Mouse (Mus musculus): ENCODE results near the gene Tspan15. TPM values are rescaled to one million over a fixed set of nuclear protein-coding genes. Genes with fewer than 3 reads are reported as not detected.

Gene Tspan15
- total RNA-seq, 2 experiments from 2014 or later = 1.7 to 1.9 TPM

- ATAC-seq (replicated peaks; ENCODE audit: low FRiP score, low TSS enrichment, poor library complexity, severe bottlenecking) = no peak
Measured at GRCm38 (mm10) chr10:62143820-62144219, 87.2 kb downstream of the Tspan15 start, which contains the start of gene Fam241b. TSS of gene Fam241b (minus strand) at chr10:62143920.

GRCm38 (mm10) chr10:62138040-62138439 lies 93.0 kb downstream of the Tspan15 start:
- no peak for ATAC-seq (replicated peaks; ENCODE audit: low FRiP score, low TSS enrichment, poor library complexity, severe bottlenecking)

- no peak for ATAC-seq (replicated peaks; ENCODE audit: low FRiP score, low TSS enrichment, poor library complexity, severe bottlenecking)
Measured at GRCm38 (mm10) chr10:62137150-62137549, 93.9 kb downstream of the Tspan15 start.

- no peak for ATAC-seq (replicated peaks; ENCODE audit: low FRiP score, low TSS enrichment, poor library complexity, severe bottlenecking)
Measured at GRCm38 (mm10) chr10:62135696-62136470, 95.2 kb downstream of the Tspan15 start.

Other genes with a start within 250 kb of the Tspan15 start
- not detected in 2 replicates for gene Neurog3, start 98.2 kb downstream of the Tspan15 start, total RNA-seq (2014; fragmentation: Nextera tagmentation)
- gene Neurog3, start 98.2 kb downstream of the Tspan15 start, total RNA-seq (2017) = not detected in 2 replicates
- 0.28 TPM in 1 of 2 replicates, not detected in the other for gene Fam241b, start 87.3 kb downstream of the Tspan15 start, total RNA-seq (2014; fragmentation: Nextera tagmentation)
- 0.14 TPM in 1 of 2 replicates, not detected in the other for gene Fam241b, start 87.3 kb downstream of the Tspan15 start, total RNA-seq (2017)
- gene Tacr2, start 21.2 kb upstream of the Tspan15 start, total RNA-seq (2014; fragmentation: Nextera tagmentation) = not detected in 2 replicates
- not detected in 2 replicates for gene Tacr2, start 21.2 kb upstream of the Tspan15 start, total RNA-seq (2017)
- gene Hk1, start 148.7 kb upstream of the Tspan15 start, total RNA-seq (2014; fragmentation: Nextera tagmentation) = 212 and 217 TPM in 2 replicates
- 295 and 330 TPM in 2 replicates for gene Hk1, start 148.7 kb upstream of the Tspan15 start, total RNA-seq (2017)
- gene Hkdc1, start 191.2 kb upstream of the Tspan15 start, total RNA-seq (2014; fragmentation: Nextera tagmentation) = not detected in 2 replicates
- not detected in 2 replicates for gene Hkdc1, start 191.2 kb upstream of the Tspan15 start, total RNA-seq (2017)
- 1.2 and 1.4 TPM in 2 replicates for gene 4930507D05Rik, start 218.2 kb upstream of the Tspan15 start, total RNA-seq (2014; fragmentation: Nextera tagmentation)
- 0.99 and 1.2 TPM in 2 replicates for gene 4930507D05Rik, start 218.2 kb upstream of the Tspan15 start, total RNA-seq (2017)
- gene Supv3l1, start 218.5 kb upstream of the Tspan15 start, total RNA-seq (2014; fragmentation: Nextera tagmentation) = 61.9 and 63.9 TPM in 2 replicates
- gene Supv3l1, start 218.5 kb upstream of the Tspan15 start, total RNA-seq (2017) = 60.6 and 72.4 TPM in 2 replicates